Mouse (Mus musculus) midbrain, embryonic 10.5 days (tissue): Measurements from ENCODE around the gene Ccdc114. TPM values are rescaled to one million over a fixed set of nuclear protein-coding genes. Genes with fewer than 3 reads are reported as not detected.
"Not testable (repeated sequence)": the region's sequence is repeated elsewhere in the genome, so short reads cannot be mapped to it uniquely, and the experiment has no call there.

Experiments
- DNase-seq: peaks from one replicate; pipeline ENCODE4 v3.0.0-alpha.2; 2017; ENCODE audit warnings: low spot score
- H3K27ac ChIP-seq: fragments of 300-500 bp; sonication (generic); replicated peaks from 2 replicates; pipeline ENCODE4 v1.5.1; 2016; ENCODE audit warnings: mild to moderate bottlenecking
- H3K27me3 ChIP-seq: fragments of 300-500 bp; sonication (generic); 2 replicates; pipeline ENCODE4 v1.6.1; 2016; ENCODE audit warnings: low read depth, mild to moderate bottlenecking; ENCODE audit not compliant: poor library complexity, severe bottlenecking
- H3K36me3 ChIP-seq: fragments of 300-500 bp; sonication (generic); 2 replicates; pipeline ENCODE4 v1.6.1; 2016; ENCODE audit warnings: mild to moderate bottlenecking, moderate library complexity
- H3K4me1 ChIP-seq: fragments of 300-500 bp; sonication (generic); 2 replicates; pipeline ENCODE4 v1.6.1; 2016
- H3K4me3 ChIP-seq: fragments of 300-500 bp; sonication (generic); 2 replicates; pipeline ENCODE4 v1.5.1; 2016; ENCODE audit warnings: mild to moderate bottlenecking, moderate library complexity
- H3K9me3 ChIP-seq: fragments of 300-500 bp; sonication (generic); replicated peaks from 2 replicates; pipeline ENCODE4 v1.6.1; 2016; ENCODE audit warnings: mild to moderate bottlenecking
- WGBS: fragments of 180-500 bp; shearing (Covaris S2); methylation state at CpG from one replicate; pipeline ENCODE4 v1.1.7; 2016; 5-methylcytosine and 5-hydroxymethylcytosine counted together
- polyA plus RNA-seq: library from polyadenylated mRNA; unstranded; fragments of >200 nt; fragmentation: Nextera tagmentation; extraction: Ambion mirVana; gene quantifications from 2 replicates; pipeline ENCODE4 v1.2.1, GENCODE M21; 2016

The Ccdc114 gene
- polyA plus RNA-seq, 1 experiment from 2014 or later, result 5.3 TPM

DNA sequence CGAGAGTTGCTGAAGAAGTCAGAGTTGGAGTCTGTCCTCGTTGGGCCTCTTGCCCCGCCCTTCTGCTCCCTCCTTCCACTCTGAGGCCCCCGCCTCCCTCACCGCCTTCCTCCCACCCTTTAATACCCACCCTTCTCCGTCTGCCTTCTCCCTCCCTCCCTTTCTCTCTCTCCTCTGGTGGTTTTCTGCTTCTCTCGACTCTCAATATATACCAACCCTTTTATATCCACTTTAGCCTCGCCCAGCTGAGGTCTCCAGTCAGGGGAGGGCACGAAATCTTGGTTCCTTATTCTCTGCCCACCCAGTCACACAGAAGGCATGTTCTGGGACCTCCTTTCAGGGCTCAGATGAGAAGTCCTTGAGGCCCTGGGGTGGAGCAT is 2.6 kb upstream of the Ccdc114 start, which contains the start of gene Emp3:
Gene Emp3, minus strand, starts transcription at position 163 of the 380 bp plus-strand sequence.
- Histone ChIP-seq H3K36me3 (no peaks in the 10 kb centered on the region), H3K4me3 (0 out of 2 replicates have a peak within 1 kb of the TSS, but pooled peaks have one; percentile 55), H3K27ac (peak within 1 kb of the TSS; percentile 85; the same call in 1 of the 2 replicates), H3K4me1 (peaks cover 55% of the 10 kb centered on the region), H3K9me3 (no peaks in the 10 kb centered on the region), H3K27me3 (peaks cover 32% of the 10 kb centered on the region)
- WGBS, result 62% methylated on average over 9 of the region's 9 CpGs
- DNase-seq, result no peak

DNA sequence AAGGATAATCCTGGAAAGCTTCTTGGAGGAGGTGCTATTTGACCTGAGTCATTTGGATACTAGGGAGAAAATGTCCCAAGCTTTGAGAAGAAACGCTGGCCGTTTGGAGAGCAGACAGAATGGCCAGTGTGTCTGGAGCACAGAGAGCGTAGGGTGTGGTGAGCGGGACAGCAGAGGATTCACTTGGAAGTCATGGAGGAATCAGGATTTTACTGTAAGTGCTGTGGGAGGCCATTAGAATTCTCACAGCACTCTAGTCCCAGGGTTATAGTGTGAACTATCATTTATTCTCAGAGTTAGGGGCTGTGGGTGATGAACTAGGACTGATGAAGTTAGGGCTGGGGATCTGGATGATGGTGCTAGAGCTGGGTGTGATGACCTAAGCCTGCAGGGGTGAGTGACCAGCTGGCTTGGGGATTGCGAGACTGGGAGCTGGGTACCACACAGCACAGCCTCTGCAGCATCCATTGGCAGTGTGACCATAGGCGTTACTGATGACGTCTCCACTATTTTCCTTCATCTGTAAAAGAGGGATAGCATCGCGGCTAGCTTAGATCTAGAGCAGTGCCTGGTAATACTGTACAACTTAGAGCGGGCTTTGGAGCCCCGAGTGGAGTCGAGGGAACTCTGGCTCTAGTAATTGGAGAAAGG is 1.8 kb upstream of the Ccdc114 start:
- Histone ChIP-seq H3K27me3 (peaks cover 35% of the 10 kb centered on the region), H3K27ac (peak overlapping the region; percentile 85), H3K36me3 (no peaks in the 10 kb centered on the region; the same call in 1 of the 2 replicates), H3K4me3 (0 out of 2 replicates have a peak overlapping the region, but pooled peaks have one; percentile 55), H3K9me3 (no peaks in the 10 kb centered on the region), H3K4me1 (peaks cover 47% of the 10 kb centered on the region)
- 92% methylated on average over 12 of the region's 12 CpGs for WGBS
- no peak for DNase-seq

DNA sequence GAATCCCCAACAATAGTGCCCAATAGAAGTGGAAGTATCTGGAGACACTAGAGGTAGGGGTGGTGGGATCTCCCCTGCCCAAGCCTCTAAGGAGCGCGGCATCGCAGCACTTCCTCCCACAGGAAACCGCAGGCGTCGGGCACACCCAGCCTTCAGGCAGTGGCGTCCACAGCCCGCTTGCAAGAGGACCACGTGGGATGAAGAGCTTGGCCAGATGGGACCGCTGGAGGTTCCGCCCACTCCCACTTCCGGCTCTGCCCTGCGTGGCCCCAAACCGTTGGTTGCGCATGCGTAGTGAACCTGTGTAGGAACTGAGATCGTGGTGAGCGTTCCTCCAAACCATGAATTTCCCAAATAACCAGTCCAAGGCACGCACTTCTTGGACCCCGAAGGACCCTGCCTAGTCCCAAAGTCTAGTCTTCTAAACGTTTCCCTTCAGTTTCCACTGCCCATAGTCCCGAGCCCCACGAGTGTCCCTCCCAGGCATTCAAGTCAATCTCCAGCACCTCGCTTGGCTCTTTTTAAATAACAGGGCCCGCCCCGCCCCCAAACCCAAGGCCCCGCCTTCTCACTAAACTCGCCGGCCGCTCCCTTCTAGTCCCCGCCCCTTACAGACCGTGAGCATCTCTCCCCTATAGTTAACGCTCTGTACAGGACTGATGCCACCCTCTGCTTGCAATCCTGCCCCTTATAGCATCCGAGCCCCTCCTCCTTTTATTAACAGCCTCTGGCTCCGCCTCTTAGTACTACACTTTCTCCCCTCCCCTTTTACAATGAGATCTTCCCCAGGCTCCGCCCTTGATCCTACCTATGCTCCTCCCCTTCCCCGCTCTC is 727 bp upstream of the Ccdc114 start:
- Histone ChIP-seq H3K4me3 (peak overlapping the region; percentile 55), H3K4me1 (peaks cover 37% of the 10 kb centered on the region), H3K27ac (peak overlapping the region; percentile 85), H3K27me3 (peaks cover 45% of the 10 kb centered on the region), H3K36me3 (no peaks in the 10 kb centered on the region; the same call in 1 of the 2 replicates), H3K9me3 (0 out of 2 replicates have a peak, but pooled peaks cover 2% of the 10 kb centered on the region)
- 1% methylated on average over 37 of the region's 37 CpGs for WGBS
- peak; percentile 93 for DNase-seq

DNA sequence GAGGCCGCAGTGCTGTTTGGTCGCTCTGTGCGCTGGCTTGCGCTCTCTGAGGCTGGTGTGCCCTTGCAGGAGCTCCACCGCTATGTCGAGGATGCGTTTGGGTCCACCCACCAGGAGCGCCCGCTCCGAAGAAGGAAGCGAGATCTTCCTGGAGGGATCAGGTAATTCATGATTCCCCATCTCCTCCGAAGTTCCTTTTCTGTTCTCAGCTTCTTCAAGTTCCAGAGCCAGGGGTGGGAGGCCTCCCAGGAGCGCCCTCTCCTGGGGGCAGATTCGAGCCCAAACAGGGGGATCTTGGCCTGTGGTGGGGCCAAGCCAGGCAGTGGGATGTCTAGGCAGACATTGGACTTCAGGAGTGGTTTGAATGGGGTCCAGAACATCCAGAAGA is 551 bp downstream of the Ccdc114 start:
- WGBS, result 11% methylated on average over 14 of the region's 14 CpGs
- peaks cover 38% of the 10 kb centered on the region for H3K4me1 ChIP-seq
- peak overlapping the region; percentile 85 for H3K27ac ChIP-seq
- H3K27me3 ChIP-seq, result peaks cover 54% of the 10 kb centered on the region
- H3K9me3 ChIP-seq, result 0 out of 2 replicates have a peak, but pooled peaks cover 2% of the 10 kb centered on the region
- no peaks in the 10 kb centered on the region; the same call in 1 of the 2 replicates for H3K36me3 ChIP-seq
- DNase-seq, result peak; percentile 32
- peak overlapping the region; percentile 55 for H3K4me3 ChIP-seq

DNA sequence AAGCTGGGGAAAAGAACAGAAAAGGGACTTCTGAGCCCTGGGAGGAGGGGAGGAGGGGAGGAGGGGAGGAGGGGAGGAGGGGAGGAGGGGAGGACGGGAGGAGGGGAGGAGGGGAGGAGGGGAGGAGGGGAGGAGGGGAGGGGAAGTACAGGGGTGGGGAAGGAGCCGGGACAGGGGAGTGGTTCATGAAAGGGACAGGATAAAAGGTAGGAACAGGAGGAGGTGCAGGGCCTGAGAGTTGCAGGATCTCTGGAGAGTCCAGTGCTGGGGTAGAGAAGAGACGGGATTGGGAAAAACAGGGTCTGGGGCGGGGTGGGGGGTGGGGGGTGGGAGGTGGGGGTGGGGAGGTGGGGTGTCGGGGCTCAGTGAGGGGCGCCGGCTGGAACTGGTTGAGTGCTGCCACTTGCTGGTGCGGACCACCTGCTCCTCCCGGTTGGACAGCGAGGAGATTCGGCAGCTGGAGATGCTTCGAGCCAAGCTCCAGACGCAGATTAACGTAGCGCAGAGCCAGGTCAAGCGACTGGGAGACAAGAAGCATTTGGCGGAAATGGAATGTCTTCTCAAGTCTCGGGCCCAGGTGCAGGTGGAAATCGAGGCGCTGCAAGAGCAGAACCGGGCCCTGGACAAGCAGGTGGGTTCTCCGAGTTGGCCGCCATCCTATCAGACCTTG is 4.9 kb downstream of the Ccdc114 start:
- H3K27me3 ChIP-seq, result peaks cover 34% of the 10 kb centered on the region
- H3K4me1 ChIP-seq, result peaks cover 15% of the 10 kb centered on the region
- no peak overlapping the region; the same call in 1 of the 2 replicates for H3K27ac ChIP-seq
- H3K9me3 ChIP-seq, result peaks cover 2% of the 10 kb centered on the region; the same call in 1 of the 2 replicates
- no peak for DNase-seq
- H3K4me3 ChIP-seq, result peak overlapping the region; percentile 30
- 8% methylated on average over 20 of the region's 23 CpGs for WGBS
- H3K36me3 ChIP-seq, result peaks cover 5% of the 10 kb centered on the region; the same call in 1 of the 2 replicates

DNA sequence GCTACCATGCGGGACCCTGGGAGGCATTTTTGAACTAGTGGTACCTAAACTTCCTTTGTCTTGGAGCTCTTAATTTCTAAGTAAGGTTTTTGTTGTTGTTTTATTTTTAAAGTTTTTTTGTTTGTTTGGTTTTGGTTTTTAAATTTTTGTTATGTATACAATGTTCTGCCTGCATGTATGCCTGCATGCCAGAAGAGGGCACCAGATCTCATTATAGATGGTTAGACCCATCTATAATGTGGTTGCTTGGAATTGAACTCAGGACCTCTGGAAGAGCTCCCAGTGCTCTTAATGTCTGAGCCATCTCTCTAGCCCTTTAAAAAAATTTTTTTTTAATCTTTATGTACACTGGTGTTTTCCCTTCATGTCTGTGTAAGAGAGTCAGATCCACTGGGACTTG is 5.8 kb downstream of the Ccdc114 start:
- 83% methylated on average over 1 of the region's 1 CpGs for WGBS

DNA sequence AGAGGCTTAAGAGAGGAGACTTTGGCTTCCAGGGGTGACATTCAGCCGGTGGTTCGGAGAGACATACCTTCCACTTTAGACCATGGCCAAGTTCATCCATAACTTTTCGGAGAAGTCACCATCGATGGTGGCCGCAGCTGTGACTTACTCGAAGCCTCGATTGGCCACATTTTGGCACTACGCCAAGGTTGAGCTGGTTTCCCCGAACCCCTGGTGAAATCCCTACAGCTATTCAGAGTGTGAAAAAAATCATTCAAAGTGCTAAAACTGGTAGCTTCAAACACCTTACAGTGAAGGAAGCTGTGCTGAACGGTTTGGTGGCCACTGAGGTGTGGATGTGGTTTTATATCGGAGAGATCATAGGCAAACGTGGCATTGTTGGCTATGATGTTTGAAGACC is 9.9 kb downstream of the Ccdc114 start:
- H3K27me3 ChIP-seq, H3K36me3 ChIP-seq, H3K27ac ChIP-seq, H3K9me3 ChIP-seq, H3K4me1 ChIP-seq, DNase-seq, H3K4me3 ChIP-seq: not testable (repeated sequence)
- WGBS, result 94% methylated on average over 12 of the region's 12 CpGs

More for the DNA sequence above, 5.8 kb downstream of the Ccdc114 start:
- Histone ChIP-seq H3K36me3 (peaks cover 5% of the 10 kb centered on the region; the same call in 1 of the 2 replicates), H3K27me3 (peaks cover 26% of the 10 kb centered on the region), H3K9me3 (peaks cover 2% of the 10 kb centered on the region; the same call in 1 of the 2 replicates), H3K4me1 (peaks cover 6% of the 10 kb centered on the region), H3K4me3 (no peak overlapping the region), H3K27ac (no peak overlapping the region)
- no peak for DNase-seq

DNA sequence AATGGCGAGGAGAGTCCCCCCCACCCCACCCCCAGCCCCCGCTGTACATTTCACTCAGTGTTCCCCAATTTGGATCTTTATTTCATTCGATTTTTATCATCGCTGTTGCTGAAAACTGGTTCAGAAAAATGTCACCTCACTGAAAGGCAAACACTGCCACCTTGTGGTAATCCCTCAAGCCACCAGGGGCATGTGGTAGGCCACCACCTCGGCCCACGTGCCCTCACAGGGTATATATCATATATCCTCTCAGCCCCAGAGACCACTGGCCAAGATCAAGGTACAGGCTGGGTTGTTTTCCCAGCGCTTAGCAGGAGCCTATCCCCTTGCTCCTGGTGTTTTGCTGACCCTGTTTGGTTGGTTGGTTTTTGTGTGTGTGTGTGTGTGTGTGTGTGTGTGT is 11.2 kb downstream of the Ccdc114 start:
- peak; percentile 52 for DNase-seq
- Histone ChIP-seq H3K27me3 (no peaks in the 10 kb centered on the region), H3K9me3 (no peaks in the 10 kb centered on the region; the same call in 1 of the 2 replicates), H3K4me1 (no peaks in the 10 kb centered on the region), H3K4me3 (no peak overlapping the region), H3K27ac (no peak overlapping the region), H3K36me3 (0 out of 2 replicates have a peak, but pooled peaks cover 5% of the 10 kb centered on the region)
- 38% methylated on average over 7 of the region's 7 CpGs for WGBS

DNA sequence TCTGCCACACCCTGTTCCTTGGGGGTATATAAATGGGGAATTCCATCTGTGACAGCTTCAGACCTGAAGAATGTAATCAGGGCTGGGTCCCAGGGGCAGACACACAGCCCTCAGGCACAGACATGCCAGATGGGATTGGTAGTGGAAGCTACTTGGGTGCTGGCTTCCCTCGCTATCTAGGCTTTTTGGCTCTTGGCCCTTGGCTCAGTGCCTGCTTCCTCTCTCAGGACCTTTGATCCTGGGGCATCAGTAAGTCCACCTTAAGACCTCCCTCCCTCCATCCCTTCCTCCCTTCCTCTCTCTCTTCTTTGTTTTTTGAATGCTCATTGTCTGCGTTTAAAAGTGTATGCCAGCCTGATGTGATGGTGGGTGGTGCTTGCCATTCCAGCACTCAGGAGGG is 16.0 kb downstream of the Ccdc114 start:
- H3K9me3 ChIP-seq, result no peaks in the 10 kb centered on the region

DNA sequence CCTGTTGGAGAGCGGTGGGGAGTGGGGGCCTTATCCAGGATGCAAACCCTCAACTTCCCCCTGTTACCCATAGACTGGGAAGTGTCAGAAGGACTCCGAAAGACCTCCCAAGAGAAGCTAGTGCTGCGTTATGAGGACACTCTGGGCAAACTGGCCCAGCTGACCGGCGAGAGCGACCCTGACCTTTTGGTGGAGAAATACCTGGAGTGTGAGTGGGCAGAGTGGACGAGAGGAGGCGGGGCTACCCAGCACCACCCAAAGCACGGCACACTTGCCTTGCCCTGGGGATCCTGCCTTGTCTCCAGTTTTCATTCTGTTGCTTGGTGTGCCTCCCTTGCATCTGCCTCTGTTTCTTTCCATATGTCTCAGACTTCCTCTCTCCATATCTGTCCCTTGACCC is 18.1 kb downstream of the Ccdc114 start:
- Histone ChIP-seq H3K4me3 (no peak overlapping the region), H3K9me3 (no peaks in the 10 kb centered on the region), H3K27ac (no peak overlapping the region), H3K4me1 (no peaks in the 10 kb centered on the region), H3K27me3 (no peaks in the 10 kb centered on the region), H3K36me3 (no peaks in the 10 kb centered on the region)
- no peak for DNase-seq
- 86% methylated on average over 9 of the region's 9 CpGs for WGBS

More for the DNA sequence above, 16.0 kb downstream of the Ccdc114 start:
- Histone ChIP-seq H3K4me1 (no peaks in the 10 kb centered on the region), H3K27ac (no peak overlapping the region), H3K4me3 (no peak overlapping the region), H3K36me3 (no peaks in the 10 kb centered on the region), H3K27me3 (no peaks in the 10 kb centered on the region)
- 56% methylated on average over 2 of the region's 2 CpGs for WGBS
- no peak for DNase-seq

DNA sequence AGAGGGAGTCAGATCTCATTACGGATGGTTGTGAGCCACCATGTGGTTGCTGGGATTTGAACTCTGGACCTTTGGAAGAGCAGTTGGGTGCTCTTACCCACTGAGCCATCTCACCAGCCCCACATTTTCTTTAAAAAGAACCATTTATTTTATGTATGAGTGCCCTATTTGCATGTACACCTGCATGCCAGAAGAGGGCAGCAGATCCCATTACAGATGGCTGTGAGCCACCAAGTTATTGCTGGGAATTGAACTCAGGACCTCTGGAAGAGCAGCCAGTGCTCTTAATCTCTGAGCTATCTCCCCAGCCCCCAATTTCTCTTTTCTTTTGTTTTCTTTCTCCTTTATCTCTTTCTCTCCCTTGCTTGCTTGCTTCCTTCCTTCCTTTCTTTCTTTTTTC is 19.4 kb downstream of the Ccdc114 start:
- not testable (repeated sequence) for H3K36me3 ChIP-seq, DNase-seq, H3K4me3 ChIP-seq, H3K9me3 ChIP-seq, H3K27me3 ChIP-seq, H3K27ac ChIP-seq, H3K4me1 ChIP-seq
- whole genome bisulfite sequencing, result 70% methylated on average over 1 of the region's 1 CpGs

DNA sequence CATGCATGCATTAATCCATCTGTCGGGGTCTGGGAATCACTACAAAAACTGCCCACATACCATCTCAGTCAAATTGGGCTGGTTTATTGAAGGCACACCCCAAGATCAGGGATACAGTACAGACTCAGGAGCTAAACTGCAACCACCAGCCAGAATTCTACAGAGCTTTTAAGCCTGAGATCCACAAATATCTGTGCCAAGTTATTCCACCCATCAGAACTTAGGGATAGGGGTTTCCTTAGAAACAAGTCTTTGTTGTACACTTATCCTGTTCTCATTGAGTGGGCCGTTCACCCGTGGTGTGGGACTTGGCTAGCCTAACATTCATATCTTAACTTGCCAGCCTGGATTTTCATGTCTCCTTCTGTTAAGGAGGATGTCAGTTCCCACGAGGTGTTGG is 25.2 kb downstream of the Ccdc114 start:
- no peaks in the 10 kb centered on the region for H3K36me3 ChIP-seq
- no peaks in the 10 kb centered on the region for H3K4me1 ChIP-seq
- WGBS, result 84% methylated on average over 4 of the region's 4 CpGs
- H3K9me3 ChIP-seq, result no peaks in the 10 kb centered on the region; the same call in 1 of the 2 replicates
- H3K27ac ChIP-seq, result no peak overlapping the region
- no peak overlapping the region for H3K4me3 ChIP-seq
- no peaks in the 10 kb centered on the region for H3K27me3 ChIP-seq
- DNase-seq, result no peak
